In the genomic region with DNA sequence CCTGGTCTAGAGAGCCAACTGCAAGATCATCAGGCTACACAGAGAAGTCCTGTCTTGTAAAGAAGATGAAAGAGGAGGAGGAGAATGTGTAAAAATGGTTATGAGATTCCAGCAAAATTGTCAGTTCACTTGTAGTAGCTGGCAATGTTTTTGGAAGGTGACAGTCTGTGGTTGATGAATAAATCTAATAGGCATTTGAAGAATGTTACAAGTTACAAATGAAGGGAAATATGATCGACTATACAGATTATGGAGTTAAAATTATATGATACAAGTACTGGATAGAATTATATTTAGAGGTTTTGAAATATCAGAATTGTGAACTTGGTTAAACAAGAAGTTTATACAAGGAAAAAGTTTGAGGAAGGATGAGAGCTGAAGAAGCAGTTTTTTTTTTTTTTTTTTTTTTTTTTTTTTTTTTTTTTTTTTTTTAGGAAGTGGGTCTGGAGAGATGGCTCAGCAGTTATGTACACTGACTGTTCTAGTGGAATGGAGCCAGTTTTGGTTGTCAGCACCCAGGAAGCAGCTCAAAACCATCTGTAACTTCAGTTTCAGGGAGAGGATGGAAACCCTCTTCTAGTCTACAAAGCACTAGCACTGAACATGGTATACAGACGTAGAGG, we compare ENCODE assay signal across 31 mouse cellular contexts. TPM values are rescaled to one million over a fixed set of nuclear protein-coding genes. Genes with fewer than 3 reads are reported as not detected.
"Had no signal": no experiment of that assay in that cellular context is flagged by ENCODE, and none has a peak within 500 bp of the region (broad histone marks: within the 10 kb centered on the region; RNA-seq: fewer than 3 reads in every experiment).

No protein-coding gene starts in this region.

- H3K4me3 ChIP-seq: limb, embryonic 10.5 days; limb, embryonic 13.5 days; liver, embryonic 13.5 days; lung, embryonic 15.5 days; midbrain, embryonic 12.5 days; midbrain, embryonic 15.5 days; neural tube, embryonic 12.5 days; neural tube, embryonic 15.5 days had no signal

- H3K4me2 ChIP-seq: limb, embryonic 13.5 days; liver, embryonic 13.5 days; lung, embryonic 15.5 days; midbrain, embryonic 12.5 days; midbrain, embryonic 15.5 days; neural tube, embryonic 12.5 days; neural tube, embryonic 15.5 days had no signal

- ATAC-seq: intestine, embryonic 16.5 days; midbrain, embryonic 15.5 days had no signal

- H3K36me3 ChIP-seq: limb, embryonic 10.5 days; limb, embryonic 13.5 days; liver, embryonic 13.5 days; lung, embryonic 15.5 days; midbrain, embryonic 12.5 days; midbrain, embryonic 15.5 days; neural tube, embryonic 12.5 days; neural tube, embryonic 15.5 days had no signal

- H3K9ac ChIP-seq: limb, embryonic 13.5 days; liver, embryonic 13.5 days; lung, embryonic 15.5 days; midbrain, embryonic 12.5 days; midbrain, embryonic 15.5 days; neural tube, embryonic 12.5 days; neural tube, embryonic 15.5 days had no signal

- H3K27ac ChIP-seq: limb, embryonic 10.5 days; limb, embryonic 13.5 days; liver, embryonic 13.5 days; lung, embryonic 15.5 days; midbrain, embryonic 12.5 days; midbrain, embryonic 15.5 days; neural tube, embryonic 12.5 days; neural tube, embryonic 15.5 days; stomach, postnatal 0 days had no signal

- H3K4me1 ChIP-seq: limb, embryonic 10.5 days; limb, embryonic 13.5 days; liver, embryonic 13.5 days; lung, embryonic 15.5 days; midbrain, embryonic 12.5 days; midbrain, embryonic 15.5 days; neural tube, embryonic 12.5 days; neural tube, embryonic 15.5 days had no signal

- H3K9me3 ChIP-seq: limb, embryonic 10.5 days; limb, embryonic 13.5 days; liver, embryonic 13.5 days; lung, embryonic 15.5 days; midbrain, embryonic 12.5 days; midbrain, embryonic 15.5 days; neural tube, embryonic 12.5 days; neural tube, embryonic 15.5 days had no signal

- H3K27me3 ChIP-seq: liver, embryonic 13.5 days; lung, embryonic 15.5 days; midbrain, embryonic 15.5 days; neural tube, embryonic 12.5 days; neural tube, embryonic 15.5 days had no signal

- DNase-seq: kidney, adult 18-20 months; kidney, adult 9 months; kidney, postnatal 14 days; kidney, postnatal 4 days; liver; liver, embryonic 13.5 days; lung, postnatal 10 days; lung, postnatal 36 days; right cerebral cortex, postnatal 25 days; thymus, adult 2 months; thymus, postnatal 14 days; thymus, postnatal 4 days had no signal

RNA-seq across cellular contexts. Expression of gene Olfr99, which starts 7.5 kb away (rescaled TPM):
- total RNA-seq: layer of hippocampus, adult 18-20 months; layer of hippocampus, postnatal 14 days; left cerebral cortex, adult 18-20 months; left cerebral cortex, postnatal 25 days; megakaryocyte progenitor cell, adult 5-6 weeks; megakaryocyte-erythroid progenitor cell, adult 5-6 weeks had no signal
- polyA plus RNA-seq: kidney, embryonic 16.5 days; limb, embryonic 10.5 days; limb, embryonic 13.5 days; liver, embryonic 13.5 days; liver, embryonic 16.5 days; lung, embryonic 15.5 days; midbrain, embryonic 12.5 days; midbrain, embryonic 15.5 days; neural tube, embryonic 12.5 days; neural tube, embryonic 15.5 days; small intestine, adult 2 months; stomach, embryonic 14.5 days; stomach, postnatal 0 days; thymus, adult 2 months had no signal

RNA-seq across cellular contexts. Expression of gene Olfr98, which starts 12.2 kb away (rescaled TPM):
- total RNA-seq: layer of hippocampus, adult 18-20 months; layer of hippocampus, postnatal 14 days; left cerebral cortex, adult 18-20 months; left cerebral cortex, postnatal 25 days; megakaryocyte progenitor cell, adult 5-6 weeks; megakaryocyte-erythroid progenitor cell, adult 5-6 weeks had no signal
- polyA plus RNA-seq: intestine, embryonic 16.5 days; kidney, embryonic 16.5 days; limb, embryonic 10.5 days; limb, embryonic 13.5 days; liver, embryonic 13.5 days; liver, embryonic 16.5 days; lung, embryonic 15.5 days; midbrain, embryonic 12.5 days; midbrain, embryonic 15.5 days; neural tube, embryonic 12.5 days; neural tube, embryonic 15.5 days; small intestine, adult 2 months; stomach, embryonic 14.5 days; stomach, postnatal 0 days; thymus, adult 2 months had no signal

RNA-seq across cellular contexts. Expression of gene Olfr101, which starts 28.4 kb away (rescaled TPM):
- total RNA-seq: layer of hippocampus, adult 18-20 months; layer of hippocampus, postnatal 14 days; left cerebral cortex, adult 18-20 months; left cerebral cortex, postnatal 25 days; megakaryocyte progenitor cell, adult 5-6 weeks; megakaryocyte-erythroid progenitor cell, adult 5-6 weeks had no signal
- polyA plus RNA-seq: intestine, embryonic 16.5 days; kidney, embryonic 16.5 days; limb, embryonic 10.5 days; limb, embryonic 13.5 days; liver, embryonic 13.5 days; liver, embryonic 16.5 days; lung, embryonic 15.5 days; midbrain, embryonic 12.5 days; midbrain, embryonic 15.5 days; neural tube, embryonic 12.5 days; neural tube, embryonic 15.5 days; small intestine, adult 2 months; stomach, embryonic 14.5 days; stomach, postnatal 0 days; thymus, adult 2 months had no signal

RNA-seq across cellular contexts. Expression of gene Olfr97, which starts 38.6 kb away (rescaled TPM):
- total RNA-seq: layer of hippocampus, adult 18-20 months; layer of hippocampus, postnatal 14 days; left cerebral cortex, adult 18-20 months; left cerebral cortex, postnatal 25 days; megakaryocyte progenitor cell, adult 5-6 weeks; megakaryocyte-erythroid progenitor cell, adult 5-6 weeks had no signal
- polyA plus RNA-seq: intestine, embryonic 16.5 days; kidney, embryonic 16.5 days; limb, embryonic 10.5 days; limb, embryonic 13.5 days; liver, embryonic 13.5 days; liver, embryonic 16.5 days; lung, embryonic 15.5 days; midbrain, embryonic 12.5 days; midbrain, embryonic 15.5 days; neural tube, embryonic 12.5 days; neural tube, embryonic 15.5 days; small intestine, adult 2 months; stomach, embryonic 14.5 days; stomach, postnatal 0 days; thymus, adult 2 months had no signal
